In the genomic region with DNA sequence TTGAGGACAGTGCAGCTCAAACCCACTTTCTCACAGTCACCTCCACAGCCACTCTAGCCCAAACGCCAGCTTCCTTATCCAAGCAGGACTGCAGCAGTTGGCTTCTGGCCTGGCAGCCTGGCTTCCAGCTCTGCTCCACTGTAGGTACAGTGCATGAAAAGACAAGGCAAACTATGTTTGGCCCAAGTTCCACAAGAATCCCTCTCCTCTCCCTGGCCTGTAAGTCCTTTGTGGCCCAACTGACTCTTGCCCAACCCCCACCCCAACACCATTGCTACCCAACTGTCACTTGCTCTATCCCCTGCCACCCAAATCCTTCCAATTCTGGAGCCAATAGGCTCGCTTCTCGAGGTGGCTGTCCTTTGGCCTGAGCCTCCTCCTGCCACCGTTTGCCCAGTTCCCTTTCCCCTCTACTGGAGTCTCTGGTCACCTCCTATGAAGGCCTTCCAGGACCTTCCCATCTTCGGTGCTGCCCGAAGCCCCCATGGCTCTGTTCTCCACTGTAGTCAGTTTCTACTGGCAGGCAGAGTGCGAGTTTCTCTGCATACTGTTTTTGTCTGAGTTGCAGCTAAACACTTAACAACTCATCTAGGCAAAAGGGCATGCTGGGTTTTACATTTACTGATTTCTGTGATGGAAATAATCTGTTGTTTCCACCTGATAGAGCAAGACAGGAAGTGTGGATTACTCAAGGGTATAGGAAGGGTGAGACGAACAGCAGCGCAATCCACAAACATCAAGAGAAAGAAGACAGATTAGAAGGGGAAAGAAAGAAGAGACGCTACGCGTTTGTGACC, we compare ENCODE assay signal across 16 mouse cellular contexts.
DNase-seq lines count a peak whose midpoint lies in the region; ATAC-seq and TF ChIP-seq lines count a peak whose summit lies in the region.
"Had no signal": no experiment of that assay in that cellular context is flagged by ENCODE, and none has a peak within 500 bp of the region (broad histone marks: within the 10 kb centered on the region; RNA-seq: fewer than 3 reads in every experiment).

No protein-coding gene starts in this region.

- 70% methylated on average over 12 of the region's 12 CpGs for WGBS in heart, embryonic 10.5 days
- 68% methylated on average over 12 of the region's 12 CpGs for WGBS in heart, embryonic 12.5 days
- WGBS in liver, adult 2 months, result 53% methylated on average over 12 of the region's 12 CpGs

- no peak overlapping the region for H3K4me2 ChIP-seq in heart, embryonic 12.5 days
- H3K4me2 ChIP-seq: embryonic facial prominence, embryonic 12.5 days; forebrain, embryonic 15.5 days; hindbrain, embryonic 13.5 days; liver, embryonic 13.5 days had no signal

- no peak overlapping the region for H3K4me3 ChIP-seq in heart, embryonic 10.5 days
- H3K4me3 ChIP-seq in heart, embryonic 12.5 days, result no peak overlapping the region
- H3K4me3 ChIP-seq in liver, adult 2 months (ENCODE audit: insufficient read depth, low read depth, low read length), result no peak overlapping the region
- H3K4me3 ChIP-seq: embryonic facial prominence, embryonic 12.5 days; forebrain, embryonic 15.5 days; hindbrain, embryonic 13.5 days; layer of hippocampus, adult 2 months; liver, embryonic 13.5 days had no signal

- peak overlapping the region; percentile 81 for H3K27ac ChIP-seq in heart, embryonic 10.5 days
- H3K27ac ChIP-seq in heart, embryonic 12.5 days (ENCODE audit: poor library complexity, severe bottlenecking), result no peak overlapping the region
- peak overlapping the region; percentile 92 for H3K27ac ChIP-seq in liver, adult 2 months (replicated peaks; ENCODE audit: insufficient read depth, low read depth, low read length)
- H3K27ac ChIP-seq: embryonic facial prominence, embryonic 12.5 days; forebrain, embryonic 15.5 days; hindbrain, embryonic 13.5 days; layer of hippocampus, adult 2 months; liver, embryonic 13.5 days had no signal

- no peak for ATAC-seq in heart, embryonic 12.5 days (ENCODE audit: insufficient number of reproducible peaks, low FRiP score)
- 0 out of 2 replicates have a peak, but pooled peaks have one; percentile 4 for ATAC-seq in granulocyte monocyte progenitor cell, adult 5-6 weeks (replicated peaks; ENCODE audit: poor library complexity, severe bottlenecking)
- ATAC-seq: forebrain, embryonic 15.5 days had no signal

- H3K9ac ChIP-seq in heart, embryonic 12.5 days, result no peak overlapping the region
- H3K9ac ChIP-seq in liver, adult 2 months (ENCODE audit: low read depth, low read length), result peak overlapping the region; percentile 52
- H3K9ac ChIP-seq: embryonic facial prominence, embryonic 12.5 days; forebrain, embryonic 15.5 days; hindbrain, embryonic 13.5 days; liver, embryonic 13.5 days had no signal

- no peak for TF ChIP-seq POLR2A in liver, adult 2 months (IDR thresholded peaks at IDR 0.05; ENCODE audit: extremely low read depth, insufficient read depth, low read length)

- H3K9me3 ChIP-seq in heart, embryonic 10.5 days, result no peaks in the 10 kb centered on the region
- H3K9me3 ChIP-seq in heart, embryonic 12.5 days (replicated peaks), result no peaks in the 10 kb centered on the region
- H3K9me3 ChIP-seq: embryonic facial prominence, embryonic 12.5 days; forebrain, embryonic 15.5 days; hindbrain, embryonic 13.5 days; liver, embryonic 13.5 days had no signal

- H3K79me2 ChIP-seq in liver, adult 2 months (ENCODE audit: control insufficient read depth, insufficient read depth, low read length), result no peaks in the 10 kb centered on the region

- peaks cover 87% of the 10 kb centered on the region for H3K4me1 ChIP-seq in heart, embryonic 10.5 days
- H3K4me1 ChIP-seq in heart, embryonic 12.5 days (replicated peaks), result peaks cover 79% of the 10 kb centered on the region
- peaks cover 46% of the 10 kb centered on the region for H3K4me1 ChIP-seq in liver, adult 2 months (ENCODE audit: control insufficient read depth, insufficient read depth, low read length)

- H3K27me3 ChIP-seq in heart, embryonic 10.5 days (ENCODE audit: insufficient read depth, poor library complexity, severe bottlenecking), result no peaks in the 10 kb centered on the region
- H3K27me3 ChIP-seq in heart, embryonic 12.5 days (replicated peaks), result no peaks in the 10 kb centered on the region
- no peaks in the 10 kb centered on the region for H3K27me3 ChIP-seq in liver, adult 2 months (ENCODE audit: control insufficient read depth, insufficient read depth, low read length)
- H3K27me3 ChIP-seq: embryonic facial prominence, embryonic 12.5 days; forebrain, embryonic 15.5 days; liver, embryonic 13.5 days had no signal

- no peaks in the 10 kb centered on the region for H3K36me3 ChIP-seq in heart, embryonic 10.5 days
- no peaks in the 10 kb centered on the region for H3K36me3 ChIP-seq in heart, embryonic 12.5 days
- no peaks in the 10 kb centered on the region for H3K36me3 ChIP-seq in liver, adult 2 months (ENCODE audit: control insufficient read depth, insufficient read depth, low read length)
- H3K36me3 ChIP-seq: embryonic facial prominence, embryonic 12.5 days; forebrain, embryonic 15.5 days; hindbrain, embryonic 13.5 days; liver, embryonic 13.5 days had no signal

- DNase-seq in heart, embryonic 10.5 days (ENCODE audit: low spot score), result no peak
- DNase-seq in liver, adult 2 months (ENCODE audit: extremely low read depth, low read depth, low spot score), result peak; percentile 72
- DNase-seq in liver, result no peak
- DNase-seq in heart, postnatal 4 days, result peak; percentile 65
- DNase-seq in thymus, postnatal 4 days, result no peak
- DNase-seq: cerebellum, adult 2 months; left cerebral cortex, postnatal 4 days; liver, embryonic 13.5 days; lung, postnatal 10 days; thymus, adult 2 months had no signal

- no peak for TF ChIP-seq CTCF in liver, adult 2 months (IDR thresholded peaks at IDR 0.05; ENCODE audit: low read depth, low read length)

Comparison
In these comparisons a context has a peak if more than half of its experiments do, and no peak if none do; other contexts are left out.
1. DNase-seq: peak in liver, adult 2 months (single experiment) and heart, postnatal 4 days (single experiment); none in heart, embryonic 10.5 days (single experiment), liver (single experiment) and thymus, postnatal 4 days (single experiment).